Mouse (Mus musculus): ENCODE data around the gene Mier1. TPM values are rescaled to one million over a fixed set of nuclear protein-coding genes. Genes with fewer than 3 reads are reported as not detected.

Mier1 gene
- 50.2 and 56.3 TPM in 2 replicates for polyA plus RNA-seq (2016; fragmentation: Nextera tagmentation; extraction: Ambion mirVana)

DNA sequence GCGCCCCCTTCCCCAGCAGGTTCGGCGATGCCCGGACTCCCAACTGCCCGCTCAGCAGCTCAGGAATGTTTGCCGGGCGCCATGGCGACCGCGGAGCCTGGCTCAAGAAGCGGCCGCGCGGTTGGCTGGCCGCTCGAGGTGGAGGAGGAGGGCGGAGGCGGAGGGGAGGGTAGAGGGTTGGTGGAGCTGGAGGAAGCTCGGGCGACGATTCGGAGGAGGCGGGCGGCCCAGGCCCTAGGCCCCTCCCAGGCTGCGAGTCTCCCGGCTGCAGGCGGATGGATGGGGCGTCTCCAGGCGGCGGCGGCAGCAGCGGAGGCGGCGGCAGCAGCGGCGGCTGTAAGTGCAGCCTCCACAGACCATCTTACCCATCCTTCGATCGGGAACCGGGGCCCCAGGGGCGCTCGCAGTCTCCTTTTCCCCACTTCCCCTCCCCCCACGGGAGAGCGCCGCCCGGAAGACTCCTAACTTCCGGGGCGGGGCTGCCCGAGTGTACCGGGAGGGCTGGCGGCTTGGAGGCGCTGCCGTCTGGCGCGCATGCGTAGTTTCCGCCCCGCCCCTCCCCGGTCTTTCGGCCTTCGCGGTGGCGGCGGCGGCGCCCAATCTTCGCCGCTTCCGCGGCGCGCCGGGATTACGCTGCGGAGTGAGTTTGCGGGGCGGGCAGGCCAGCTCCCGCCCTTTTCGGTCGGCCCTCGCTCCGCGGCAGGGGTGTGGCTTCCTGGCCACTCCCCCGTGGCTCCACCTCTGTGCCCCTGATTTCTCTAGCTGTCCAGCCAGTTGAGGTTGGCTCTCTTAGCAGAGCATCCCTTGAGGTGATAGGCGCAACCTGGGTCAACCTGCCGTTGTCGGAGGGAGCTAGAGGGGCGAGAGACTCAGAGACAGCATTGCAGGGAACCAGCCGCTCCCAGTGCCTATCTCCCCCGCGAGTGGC lies at the start of gene Mier1, which contains the start of gene Wdr78:
Gene Mier1, plus strand, starts transcription at position 207 of the 928 bp plus-strand sequence.
Gene Wdr78, minus strand, starts transcription at position 372 of the 928 bp plus-strand sequence.
- H3K4me1 ChIP-seq, result peaks cover 24% of the 10 kb centered on the region

DNA sequence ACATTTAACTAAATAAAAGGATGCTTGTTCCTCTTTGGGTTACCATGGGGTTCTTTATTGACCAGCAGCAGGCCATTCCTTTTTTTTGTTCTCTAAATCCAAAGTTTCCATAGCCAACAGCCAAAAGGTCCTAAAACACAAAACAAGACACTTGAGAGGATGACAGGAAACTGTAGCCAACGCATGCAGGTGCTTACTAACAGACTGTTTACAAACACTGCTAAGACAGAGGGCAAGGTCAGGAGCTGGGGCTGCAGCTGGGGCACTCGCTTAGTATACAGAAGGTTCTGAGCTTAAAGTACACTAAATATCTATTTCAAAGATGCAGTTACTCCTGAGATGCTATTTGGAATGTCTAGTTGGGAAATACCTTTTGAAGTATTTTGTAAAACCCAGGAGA lies 49.8 kb upstream of the Mier1 start:
- Histone ChIP-seq H3K27me3 (no peaks in the 10 kb centered on the region), H3K27ac (no peak overlapping the region), H3K9me3 (no peaks in the 10 kb centered on the region), H3K4me1 (no peaks in the 10 kb centered on the region), H3K36me3 (no peaks in the 10 kb centered on the region), H3K4me2 (replicated peaks) (no peak overlapping the region), H3K4me3 (no peak overlapping the region), H3K9ac (no peak overlapping the region)
- 81% methylated on average over 2 of the region's 2 CpGs for WGBS
- no peak for ATAC-seq (ENCODE audit: insufficient number of reproducible peaks, insufficient read depth, low FRiP score, low TSS enrichment)

More for the DNA sequence above, at the start of gene Mier1, which contains the start of gene Wdr78:
- Histone ChIP-seq H3K9ac (peak within 1 kb of the TSS; percentile 77), H3K4me3 (peak within 1 kb of the TSS; percentile 69), H3K36me3 (no peaks in the 10 kb centered on the region; the same call in 1 of the 2 replicates), H3K27me3 (no peaks in the 10 kb centered on the region), H3K4me2 (replicated peaks) (peak within 1 kb of the TSS; percentile 70), H3K9me3 (no peaks in the 10 kb centered on the region), H3K27ac (peak within 1 kb of the TSS; percentile 98)
- ATAC-seq (ENCODE audit: insufficient number of reproducible peaks, insufficient read depth, low FRiP score, low TSS enrichment), result peak; percentile 99
- WGBS, result under 1% methylated on average over 79 of the region's 90 CpGs

DNA sequence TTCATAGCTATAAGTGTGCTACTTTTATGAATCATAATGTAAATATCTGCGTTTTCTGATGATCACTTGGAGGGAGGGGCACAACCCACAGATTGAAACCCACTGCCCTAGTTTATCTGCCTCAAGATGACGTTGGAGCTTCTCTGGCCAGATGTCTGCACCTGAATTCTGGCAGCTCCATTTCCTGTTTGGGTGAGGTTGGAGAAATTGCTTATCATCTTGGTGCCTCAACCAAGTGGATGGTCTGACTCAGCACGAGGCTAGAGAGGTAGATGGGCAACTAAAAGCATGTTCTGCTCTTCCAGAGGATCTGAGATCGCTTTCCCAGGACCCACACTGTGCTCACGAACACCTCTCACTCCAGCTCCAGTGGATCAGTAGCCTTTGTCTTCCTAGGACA lies 49.2 kb upstream of the Mier1 start:
- H3K9me3 ChIP-seq, result no peaks in the 10 kb centered on the region
- no peak overlapping the region for H3K4me3 ChIP-seq
- no peaks in the 10 kb centered on the region for H3K36me3 ChIP-seq
- H3K4me2 ChIP-seq (replicated peaks), result no peak overlapping the region
- ATAC-seq (ENCODE audit: insufficient number of reproducible peaks, insufficient read depth, low FRiP score, low TSS enrichment), result no peak
- H3K4me1 ChIP-seq, result no peaks in the 10 kb centered on the region
- no peak overlapping the region for H3K9ac ChIP-seq
- 80% methylated on average over 5 of the region's 5 CpGs for WGBS
- no peak overlapping the region for H3K27ac ChIP-seq
- no peaks in the 10 kb centered on the region for H3K27me3 ChIP-seq

GRCm38 (mm10) chr4:103067906-103068655 lies 46.1 kb upstream of the Mier1 start:
- Histone ChIP-seq H3K9ac (no peak overlapping the region), H3K36me3 (no peaks in the 10 kb centered on the region), H3K4me1 (no peaks in the 10 kb centered on the region), H3K27ac (no peak overlapping the region), H3K4me3 (no peak overlapping the region), H3K9me3 (no peaks in the 10 kb centered on the region), H3K4me2 (replicated peaks) (no peak overlapping the region), H3K27me3 (no peaks in the 10 kb centered on the region)
- no peak for ATAC-seq (ENCODE audit: insufficient number of reproducible peaks, insufficient read depth, low FRiP score, low TSS enrichment)
- 71% methylated on average over 6 of the region's 6 CpGs for WGBS

- H3K9ac ChIP-seq, result no peak overlapping the region
- H3K4me3 ChIP-seq, result no peak overlapping the region
- no peaks in the 10 kb centered on the region for H3K9me3 ChIP-seq
- no peak overlapping the region for H3K4me2 ChIP-seq (replicated peaks)
- no peaks in the 10 kb centered on the region for H3K4me1 ChIP-seq
- H3K27me3 ChIP-seq, result no peaks in the 10 kb centered on the region
- WGBS, result 59% methylated on average over 3 of the region's 3 CpGs
- H3K27ac ChIP-seq, result no peak overlapping the region
- H3K36me3 ChIP-seq, result no peaks in the 10 kb centered on the region
- ATAC-seq (ENCODE audit: insufficient number of reproducible peaks, insufficient read depth, low FRiP score, low TSS enrichment), result no peak
Observed at GRCm38 (mm10) chr4:103070631-103071030, 43.6 kb upstream of the Mier1 start.

GRCm38 (mm10) chr4:103085237-103085636 lies 29.0 kb upstream of the Mier1 start:
- no peaks in the 10 kb centered on the region for H3K27me3 ChIP-seq
- no peaks in the 10 kb centered on the region for H3K9me3 ChIP-seq
- H3K4me2 ChIP-seq (replicated peaks), result no peak overlapping the region
- no peak overlapping the region for H3K27ac ChIP-seq
- H3K4me3 ChIP-seq, result no peak overlapping the region
- H3K4me1 ChIP-seq, result no peaks in the 10 kb centered on the region
- 89% methylated on average over 5 of the region's 5 CpGs for WGBS
- 0 out of 2 replicates have a peak, but pooled peaks cover 3% of the 10 kb centered on the region for H3K36me3 ChIP-seq
- ATAC-seq (ENCODE audit: insufficient number of reproducible peaks, insufficient read depth, low FRiP score, low TSS enrichment), result no peak
- H3K9ac ChIP-seq, result no peak overlapping the region

GRCm38 (mm10) chr4:103095921-103096320 lies 18.3 kb upstream of the Mier1 start:
- H3K4me1 ChIP-seq, result no peaks in the 10 kb centered on the region

DNA sequence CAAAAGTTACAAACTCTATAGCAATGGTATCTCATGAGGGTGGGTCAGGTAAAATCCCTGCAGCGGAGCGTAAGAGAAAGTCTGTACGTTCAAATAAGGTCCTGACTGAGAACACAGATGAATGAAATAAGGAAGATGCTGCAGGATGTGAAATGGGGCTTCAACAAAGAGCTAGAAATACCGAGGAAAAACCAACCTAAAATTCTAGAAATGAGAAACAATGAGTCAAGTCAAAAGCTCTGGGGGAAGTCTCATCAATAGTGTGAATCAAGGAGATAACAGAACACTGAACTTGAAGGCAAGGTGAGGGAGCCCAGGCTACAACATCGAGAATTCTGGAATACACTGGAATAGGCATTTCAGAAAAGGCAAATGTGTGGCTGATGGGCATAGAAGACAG lies 15.7 kb upstream of the Mier1 start:
- no peaks in the 10 kb centered on the region for H3K4me1 ChIP-seq
- H3K9me3 ChIP-seq, result no peaks in the 10 kb centered on the region
- no peak overlapping the region for H3K27ac ChIP-seq
- no peak overlapping the region for H3K9ac ChIP-seq
- 88% methylated on average over 5 of the region's 5 CpGs for WGBS
- H3K4me3 ChIP-seq, result no peak overlapping the region
- no peak for ATAC-seq (ENCODE audit: insufficient number of reproducible peaks, insufficient read depth, low FRiP score, low TSS enrichment)
- H3K27me3 ChIP-seq, result no peaks in the 10 kb centered on the region
- H3K36me3 ChIP-seq, result no peaks in the 10 kb centered on the region
- no peak overlapping the region for H3K4me2 ChIP-seq (replicated peaks)

More at GRCm38 (mm10) chr4:103095921-103096320, 18.3 kb upstream of the Mier1 start:
- Histone ChIP-seq H3K9me3 (no peaks in the 10 kb centered on the region), H3K36me3 (no peaks in the 10 kb centered on the region), H3K27ac (no peak overlapping the region), H3K4me3 (no peak overlapping the region), H3K9ac (no peak overlapping the region), H3K27me3 (no peaks in the 10 kb centered on the region), H3K4me2 (replicated peaks) (no peak overlapping the region)
- WGBS, result 83% methylated on average over 8 of the region's 8 CpGs
- ATAC-seq (ENCODE audit: insufficient number of reproducible peaks, insufficient read depth, low FRiP score, low TSS enrichment), result no peak

DNA sequence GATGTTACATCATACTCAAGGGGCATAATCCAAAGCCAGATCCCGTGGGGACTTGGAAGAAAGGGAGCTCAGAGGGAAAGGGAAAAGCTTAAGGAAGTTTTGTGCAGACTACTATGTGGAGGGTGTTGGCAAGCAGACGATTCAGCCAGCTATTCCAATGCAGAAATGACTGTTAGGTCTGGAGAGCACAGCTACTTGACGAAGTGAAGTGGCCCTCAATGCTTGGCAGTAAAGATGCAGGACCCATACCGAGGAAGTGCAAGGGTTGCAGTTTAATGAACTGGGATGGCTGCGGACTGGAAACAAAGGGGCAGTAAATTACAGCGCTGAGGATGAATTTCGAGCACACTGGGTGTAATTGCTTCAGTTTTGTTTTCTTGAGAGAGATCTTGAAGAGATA lies 1.5 kb upstream of the Mier1 start:
- no peak overlapping the region for H3K27ac ChIP-seq
- peak overlapping the region; percentile 77 for H3K9ac ChIP-seq
- WGBS, result 65% methylated on average over 7 of the region's 7 CpGs
- no peaks in the 10 kb centered on the region; the same call in 1 of the 2 replicates for H3K36me3 ChIP-seq
- H3K9me3 ChIP-seq, result no peaks in the 10 kb centered on the region
- ATAC-seq (ENCODE audit: insufficient number of reproducible peaks, insufficient read depth, low FRiP score, low TSS enrichment), result no peak
- H3K4me1 ChIP-seq, result peaks cover 19% of the 10 kb centered on the region
- H3K27me3 ChIP-seq, result no peaks in the 10 kb centered on the region
- H3K4me3 ChIP-seq, result peak overlapping the region; percentile 69
- peak overlapping the region; percentile 67 for H3K4me2 ChIP-seq (replicated peaks)

GRCm38 (mm10) chr4:103113402-103113801 lies 788 bp upstream of the Mier1 start:
- no peak for ATAC-seq (ENCODE audit: insufficient number of reproducible peaks, insufficient read depth, low FRiP score, low TSS enrichment)
- WGBS, result 12% methylated on average over 11 of the region's 11 CpGs

GRCm38 (mm10) chr4:103118888-103119228 lies 4.7 kb downstream of the Mier1 start:
- Histone ChIP-seq H3K27ac (peak overlapping the region; percentile 95), H3K4me2 (replicated peaks) (peak overlapping the region; percentile 68), H3K4me1 (peaks cover 23% of the 10 kb centered on the region), H3K9ac (peak overlapping the region; percentile 94), H3K9me3 (no peaks in the 10 kb centered on the region), H3K4me3 (peak overlapping the region; percentile 88), H3K27me3 (no peaks in the 10 kb centered on the region), H3K36me3 (no peaks in the 10 kb centered on the region)
- ATAC-seq (ENCODE audit: insufficient number of reproducible peaks, insufficient read depth, low FRiP score, low TSS enrichment), result no peak
- whole genome bisulfite sequencing, result 1% methylated on average over 15 of the region's 15 CpGs

More at GRCm38 (mm10) chr4:103113402-103113801, 788 bp upstream of the Mier1 start:
- Histone ChIP-seq H3K4me2 (replicated peaks) (peak overlapping the region; percentile 67), H3K36me3 (no peaks in the 10 kb centered on the region; the same call in 1 of the 2 replicates), H3K27ac (peak overlapping the region; percentile 98), H3K4me1 (peaks cover 19% of the 10 kb centered on the region), H3K4me3 (peak overlapping the region; percentile 69), H3K27me3 (no peaks in the 10 kb centered on the region), H3K9ac (peak overlapping the region; percentile 77), H3K9me3 (no peaks in the 10 kb centered on the region)
